Mouse (Mus musculus) bone marrow, adult 2 months (tissue): ENCODE data around the gene Lrch3.

Experiments used
- CTCF ChIP-seq: fragments of 200-500 bp; IDR thresholded peaks from 2 replicates; pipeline ENCODE4 v1.5.1; 2011; ENCODE audit warnings: low read length, control low read depth; ENCODE audit not compliant: control insufficient read depth, insufficient read depth
- POLR2A ChIP-seq: fragments of 200-500 bp; IDR thresholded peaks from 2 replicates; pipeline ENCODE4 v1.6.1; 2011; ENCODE audit warnings: low read depth, mild to moderate bottlenecking, control low read depth, low read length, borderline replicate concordance; ENCODE audit not compliant: control insufficient read depth

- TF ChIP-seq POLR2A (no peak), CTCF (no peak)
Measured at GRCm38 (mm10) chr16:33015986-33016385, 102.1 kb downstream of the Lrch3 start.
